Mouse (Mus musculus) ES-E14 (cell line): ENCODE data around the gene Capg. TPM values are rescaled to one million over a fixed set of nuclear protein-coding genes. Genes with fewer than 3 reads are reported as not detected.

Source experiments
- DNase-seq: peaks from one replicate; pipeline ENCODE4 v3.0.0-alpha.2; 2013; ENCODE audit warnings: low read depth, low spot score
- H3K27ac ChIP-seq: 2 replicates; pipeline ENCODE4 v1.5.1; 2012; ENCODE audit warnings: low read depth, mild to moderate bottlenecking, low read length, moderate library complexity, mixed read lengths; ENCODE audit not compliant: poor library complexity, insufficient read depth, severe bottlenecking
- H3K36me3 ChIP-seq: 2 replicates; pipeline ENCODE4 v1.6.1; 2012; ENCODE audit warnings: mild to moderate bottlenecking, low read length, moderate library complexity, mixed read lengths; ENCODE audit not compliant: control insufficient read depth, poor library complexity, insufficient read depth, severe bottlenecking
- H3K4me1 ChIP-seq, 2 experiments: fragments of 150-350 bp in 1 of 2; sonication (generic) in 1 of 2; 2 replicates each; pipeline ENCODE4 v1.6.1; 2012; ENCODE audit warnings: low read length in 2 of 2, mild to moderate bottlenecking in 1 of 2, mixed read lengths in 1 of 2; ENCODE audit not compliant: control insufficient read depth in 2 of 2, insufficient read depth in 2 of 2, poor library complexity in 1 of 2
- H3K4me3 ChIP-seq, 2 experiments: fragments of 150-350 bp in 1 of 2; sonication (generic) in 1 of 2; 2 replicates each; pipeline ENCODE4 v1.5.1; 2012; ENCODE audit warnings: low read length in 2 of 2, low read depth in 1 of 2, mild to moderate bottlenecking in 1 of 2, mixed read lengths in 1 of 2; ENCODE audit not compliant: insufficient read depth in 1 of 2, poor library complexity in 1 of 2, severe bottlenecking in 1 of 2
- H3K9ac ChIP-seq: 2 replicates; pipeline ENCODE4 v1.6.1; 2012; ENCODE audit warnings: low read depth, mild to moderate bottlenecking, low read length, mixed read lengths; ENCODE audit not compliant: poor library complexity, insufficient read depth, severe bottlenecking
- H3K9me3 ChIP-seq: fragments of 150-350 bp; sonication (generic); 2 replicates; pipeline ENCODE4 v1.6.1; 2012; ENCODE audit warnings: low read depth, mild to moderate bottlenecking, low read length; ENCODE audit not compliant: control insufficient read depth, insufficient read depth
- CHD2 ChIP-seq: IDR thresholded peaks from 2 replicates; pipeline ENCODE4 v1.6.1; 2014; ENCODE audit warnings: mild to moderate bottlenecking, low read depth, low read length, inconsistent platforms
- HCFC1 ChIP-seq: IDR thresholded peaks from 2 replicates; pipeline ENCODE4 v1.6.1; 2012; ENCODE audit warnings: low read length, inconsistent platforms, borderline replicate concordance; ENCODE audit not compliant: insufficient read depth
- MAFK ChIP-seq: IDR thresholded peaks from 2 replicates; pipeline ENCODE4 v1.6.1; 2014; ENCODE audit warnings: mild to moderate bottlenecking, low read depth, low read length, inconsistent platforms; ENCODE audit not compliant: insufficient read depth
- ZC3H11A ChIP-seq: IDR thresholded peaks from 2 replicates; pipeline ENCODE4 v1.6.1; 2012; ENCODE audit warnings: low read depth, mild to moderate bottlenecking, inconsistent platforms, low read length, borderline replicate concordance
- ZNF384 ChIP-seq: IDR thresholded peaks from 2 replicates; pipeline ENCODE4 v1.6.1; 2012; ENCODE audit warnings: low read depth, low read length, inconsistent platforms
- in situ Hi-C, 2 experiments: fragments of 600-800 bp; cut with MboI; formaldehyde crosslinking; loops; one replicate each; pipeline ENCODE4 v1.15.1; 2025; ENCODE audit warnings: low sequenced_read_pairs in 2 of 2, inconsistent platforms in 1 of 2; ENCODE audit not compliant: unreplicated experiment in 2 of 2
- total RNA-seq: library from RNA; depleted of rRNA; stranded (reverse); fragments of 300-350 nt; gene quantifications from 2 replicates; pipeline ENCODE4 v1.2.3, GENCODE M21; 2012

The Capg gene
- total RNA-seq, 1 experiment = 58.4 TPM

- H3K4me3 ChIP-seq = no peak overlapping the region
- DNase-seq = peak; percentile 84
- in situ Hi-C loops = no loop called here
- H3K9me3 ChIP-seq = no peaks in the 10 kb centered on the region
- TF ChIP-seq ZC3H11A (peak; percentile 90; the same call in 1 of the 2 replicates), HCFC1 (peak; percentile 39; the same call in 1 of the 2 replicates), CHD2 (no peak)
- H3K27ac ChIP-seq = no peak overlapping the region
- H3K36me3 ChIP-seq = no peaks in the 10 kb centered on the region
- no peak overlapping the region for H3K9ac ChIP-seq
- H3K4me1 ChIP-seq = peaks cover 0 to 8% of the 10 kb centered on the region in 2 experiments; a peak in 1 of 4 replicates
Measured at GRCm38 (mm10) chr6:72566044-72566443, 21.9 kb downstream of the Capg start.

DNA sequence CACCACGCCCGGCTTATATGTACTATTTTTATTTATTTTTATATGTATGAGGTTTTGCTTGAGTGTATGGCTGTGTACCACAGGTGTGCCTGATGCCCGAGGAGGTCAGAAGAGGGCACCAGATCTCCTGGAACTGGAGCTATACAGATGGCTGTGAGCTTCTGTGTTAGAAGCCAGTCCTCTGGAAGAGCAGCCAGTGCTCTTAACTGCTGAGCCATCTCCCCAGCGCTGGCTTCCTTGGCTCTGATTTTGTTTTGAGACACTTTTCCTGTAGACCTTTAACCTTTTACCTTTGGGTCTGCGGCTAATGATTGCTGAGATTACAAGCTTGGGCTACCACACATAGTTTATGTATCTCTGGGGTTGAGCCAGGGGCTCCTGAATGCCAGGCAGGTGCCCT lies 23.3 kb downstream of the Capg start:
- H3K9me3 ChIP-seq = no peaks in the 10 kb centered on the region
- H3K4me1 ChIP-seq = peaks cover 0 to 6% of the 10 kb centered on the region in 2 experiments; a peak in 1 of 4 replicates
- H3K27ac ChIP-seq = no peak overlapping the region
- no peak for DNase-seq
- no peak for TF ChIP-seq MAFK
- no peak for TF ChIP-seq CHD2
- TF ChIP-seq HCFC1 = no peak
- no peak for TF ChIP-seq ZNF384
- no peak for TF ChIP-seq ZC3H11A
- H3K4me3 ChIP-seq = no peak overlapping the region
- no peak overlapping the region for H3K9ac ChIP-seq
- in situ Hi-C loops = no loop called here
- H3K36me3 ChIP-seq = no peaks in the 10 kb centered on the region

DNA sequence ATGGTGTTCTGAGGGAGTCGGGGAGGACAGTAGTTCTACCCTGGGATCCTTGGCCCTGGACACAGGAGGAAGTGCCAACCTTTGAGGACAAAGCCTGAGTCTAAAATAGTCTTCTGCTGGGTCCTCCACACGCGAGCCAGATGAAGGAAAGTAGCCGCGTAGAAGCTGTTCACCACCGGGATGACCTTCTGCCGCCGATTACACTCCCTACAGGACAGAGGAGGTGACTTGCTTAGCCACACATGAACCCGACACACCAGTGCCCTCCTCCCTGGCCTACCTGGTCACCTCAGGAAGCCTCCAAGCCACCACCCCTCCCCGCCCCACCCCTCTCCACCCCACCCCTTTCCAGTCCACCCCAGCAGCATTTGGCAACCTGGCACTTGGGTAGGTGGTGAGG lies 24.5 kb downstream of the Capg start:
- TF ChIP-seq HCFC1 (no peak), MAFK (no peak), ZNF384 (no peak), ZC3H11A (no peak), CHD2 (no peak)
- in situ Hi-C loops = no loop called here
- Histone ChIP-seq H3K4me3 (no peak overlapping the region), H3K36me3 (no peaks in the 10 kb centered on the region), H3K27ac (no peak overlapping the region), H3K4me1 (0 out of 4 replicates have a peak, but pooled peaks cover 0 to 2% of the 10 kb centered on the region in 2 experiments), H3K9me3 (no peaks in the 10 kb centered on the region), H3K9ac (no peak overlapping the region)
- no peak for DNase-seq

DNA sequence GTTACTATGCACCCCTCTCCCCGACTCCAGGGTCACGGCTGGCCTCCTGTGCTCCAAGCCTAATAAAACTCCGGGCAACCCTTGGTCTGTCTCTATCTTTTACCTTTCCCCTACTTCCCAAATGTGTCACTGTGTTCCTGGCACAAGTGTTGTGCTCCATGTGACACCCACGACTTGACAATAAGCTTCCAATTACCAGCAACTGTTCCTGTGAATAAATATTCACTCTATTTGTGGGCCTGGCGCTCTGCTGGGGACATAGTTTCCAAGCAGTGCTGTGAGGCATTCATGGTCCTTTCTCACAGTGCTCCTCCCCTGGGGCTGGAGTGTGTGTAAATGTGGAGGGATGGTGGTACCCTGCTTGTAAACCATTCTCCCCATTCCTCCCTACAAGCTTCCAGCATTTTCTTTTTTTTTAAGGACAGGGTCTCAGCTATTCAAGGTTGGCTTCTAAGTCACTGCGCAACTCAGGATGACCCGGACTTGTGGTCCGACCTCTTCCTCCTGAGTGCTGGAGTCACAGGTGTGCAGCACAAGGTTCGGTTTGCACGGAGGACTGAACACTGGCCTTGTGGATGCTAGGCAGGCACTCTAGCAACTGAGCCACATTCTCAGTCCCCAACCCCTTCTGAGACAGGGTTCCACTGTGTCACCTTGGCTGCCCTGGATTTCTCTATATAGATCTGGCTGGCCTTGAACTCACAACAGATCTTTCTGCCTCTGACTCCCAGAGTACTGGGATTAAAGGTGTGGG lies 26.6 kb downstream of the Capg start:
- Histone ChIP-seq H3K27ac (no peak overlapping the region), H3K9ac (no peak overlapping the region), H3K36me3 (no peaks in the 10 kb centered on the region), H3K4me1 (no peaks in the 10 kb centered on the region), H3K4me3 (no peak overlapping the region), H3K9me3 (no peaks in the 10 kb centered on the region)
- in situ Hi-C loops = no loop called here
- DNase-seq = no peak
- TF ChIP-seq CHD2 = no peak

DNA sequence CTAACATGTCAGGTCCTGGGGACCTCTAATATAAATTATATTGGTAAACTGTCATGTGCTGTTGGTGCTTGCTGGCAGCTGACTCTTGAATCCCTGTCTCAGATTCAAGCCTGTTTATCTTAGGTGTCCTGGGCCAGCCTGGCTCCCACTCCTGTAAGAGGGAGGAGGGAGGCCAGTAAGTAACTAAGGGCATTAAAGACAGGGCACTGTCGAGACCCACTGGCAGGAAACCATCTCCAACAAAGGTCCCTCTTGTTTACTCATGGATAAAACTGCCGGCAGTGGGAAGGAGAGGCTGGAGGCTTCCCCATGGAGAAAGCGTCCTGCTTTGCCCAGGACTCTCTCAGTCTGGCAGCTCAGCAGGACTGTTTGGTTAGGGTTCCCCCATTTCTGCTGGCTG lies 27.6 kb downstream of the Capg start:
- H3K9me3 ChIP-seq = no peaks in the 10 kb centered on the region
- no peaks in the 10 kb centered on the region for H3K36me3 ChIP-seq
- no peaks in the 10 kb centered on the region for H3K4me1 ChIP-seq
- no peak for DNase-seq
- TF ChIP-seq ZC3H11A = no peak
- TF ChIP-seq ZNF384 = no peak
- TF ChIP-seq MAFK = no peak
- TF ChIP-seq HCFC1 = no peak
- TF ChIP-seq CHD2 = no peak
- H3K27ac ChIP-seq = no peak overlapping the region
- in situ Hi-C loops = no loop called here
- H3K9ac ChIP-seq = no peak overlapping the region
- no peak overlapping the region for H3K4me3 ChIP-seq
